Mouse (Mus musculus): Measurements from ENCODE around the gene Zfhx2.

GRCm38 (mm10) chr14:55011116-55011515, 81.0 kb downstream of the Zfhx2 start:
- TF ChIP-seq CTCF (IDR thresholded peaks at IDR 0.05 in 2 of 3, conservative IDR thresholded peaks at IDR 0.05 in 1 of 3; ENCODE audit: control insufficient read depth in 1 of 3, insufficient read depth in 1 of 3, low read depth in 2 of 3, low read length in 3 of 3, poor library complexity in 1 of 3, severe bottlenecking in 1 of 3) (peak; percentile 25 to 62 (median 42); a peak in 5 of 6 replicates), UBTF (IDR thresholded peaks at IDR 0.05; ENCODE audit: borderline replicate concordance, insufficient read depth, low read depth, low read length) (no peak)

Measured in MEL (cell line).